Mouse (Mus musculus): Measurements from ENCODE around the gene Rps6ka5. TPM values are rescaled to one million over a fixed set of nuclear protein-coding genes. Genes with fewer than 3 reads are reported as not detected.

The Rps6ka5 gene
- polyA plus RNA-seq, 1 experiment, result 1.9 TPM

- H3K36me3 ChIP-seq (ENCODE audit: control insufficient read depth, insufficient read depth), result no peaks in the 10 kb centered on the region
- TF ChIP-seq MYOD1 (IDR thresholded peaks at IDR 0.05; ENCODE audit: control insufficient read depth in 1 of 3, insufficient read length in 2 of 3, low read depth in 2 of 3), result no peak
- no peak for TF ChIP-seq USF1 (IDR thresholded peaks at IDR 0.05; ENCODE audit: low read depth)
- no peak for TF ChIP-seq MAX (IDR thresholded peaks at IDR 0.05; ENCODE audit: low read depth)
- TF ChIP-seq REST (IDR thresholded peaks at IDR 0.05; ENCODE audit: insufficient read depth, insufficient read length), result no peak
- TF ChIP-seq MYOG (IDR thresholded peaks at IDR 0.05; ENCODE audit: control insufficient read depth in 1 of 3, insufficient read depth in 1 of 3, insufficient read length in 2 of 3, low read depth in 2 of 3), result no peak
- no peak for TF ChIP-seq E2F4 (IDR thresholded peaks at IDR 0.05; ENCODE audit: insufficient read depth)
- TF ChIP-seq TCF12 (IDR thresholded peaks at IDR 0.05; ENCODE audit: insufficient read depth, poor library complexity, severe bottlenecking), result no peak
- no peak for TF ChIP-seq SRF (IDR thresholded peaks at IDR 0.05; ENCODE audit: control insufficient read depth, insufficient read length, low read depth)
- no peak for TF ChIP-seq POLR2A (IDR thresholded peaks at IDR 0.05; ENCODE audit: insufficient read length, low read depth)
- no peak for TF ChIP-seq TCF3 (IDR thresholded peaks at IDR 0.05; ENCODE audit: insufficient read length, low read depth)
- TF ChIP-seq POLR2AphosphoS2 (IDR thresholded peaks at IDR 0.05; ENCODE audit: insufficient read length, low read depth), result no peak
- no peak for TF ChIP-seq CEBPB (IDR thresholded peaks at IDR 0.05; ENCODE audit: insufficient read depth, poor library complexity, severe bottlenecking)
Measured at GRCm38 (mm10) chr12:100696621-100697020, 30.2 kb downstream of the Rps6ka5 start.

GRCm38 (mm10) chr12:100695252-100695651 is 31.5 kb downstream of the Rps6ka5 start:
- H3K36me3 ChIP-seq (ENCODE audit: control insufficient read depth, insufficient read depth), result no peaks in the 10 kb centered on the region
- TF ChIP-seq E2F4 (IDR thresholded peaks at IDR 0.05; ENCODE audit: insufficient read depth), result no peak
- no peaks in the 10 kb centered on the region for H3K27me3 ChIP-seq (ENCODE audit: control insufficient read depth, insufficient read depth, insufficient read length)
- H3K4me3 ChIP-seq, result no peak overlapping the region
- H3K4me2 ChIP-seq (ENCODE audit: low read depth), result no peak overlapping the region
- no peak overlapping the region for H3ac ChIP-seq (ENCODE audit: control insufficient read depth, insufficient read length)
- no peaks in the 10 kb centered on the region for H3K79me2 ChIP-seq (ENCODE audit: control insufficient read depth, insufficient read depth)

More at GRCm38 (mm10) chr12:100696621-100697020, 30.2 kb downstream of the Rps6ka5 start:
- Histone ChIP-seq H3K4me2 (ENCODE audit: low read depth) (no peak overlapping the region), H3K79me2 (ENCODE audit: control insufficient read depth, insufficient read depth) (no peaks in the 10 kb centered on the region), H3K27me3 (ENCODE audit: control insufficient read depth, insufficient read depth, insufficient read length) (no peaks in the 10 kb centered on the region), H3ac (ENCODE audit: control insufficient read depth, insufficient read length) (no peak overlapping the region), H3K4me3 (no peak overlapping the region)

- Histone ChIP-seq H3K36me3 (ENCODE audit: control insufficient read depth, insufficient read depth) (no peaks in the 10 kb centered on the region), H3K4me3 (no peak overlapping the region), H3K4me2 (ENCODE audit: low read depth) (no peak overlapping the region), H3K27me3 (ENCODE audit: control insufficient read depth, insufficient read depth, insufficient read length) (no peaks in the 10 kb centered on the region), H3ac (ENCODE audit: control insufficient read depth, insufficient read length) (no peak overlapping the region), H3K79me2 (ENCODE audit: control insufficient read depth, insufficient read depth) (no peaks in the 10 kb centered on the region)
- TF ChIP-seq POLR2AphosphoS2 (IDR thresholded peaks at IDR 0.05; ENCODE audit: insufficient read length, low read depth) (no peak), MAX (IDR thresholded peaks at IDR 0.05; ENCODE audit: low read depth) (no peak)
Measured at GRCm38 (mm10) chr12:100692208-100692607, 34.6 kb downstream of the Rps6ka5 start.

GRCm38 (mm10) chr12:100690444-100690843 is 36.3 kb downstream of the Rps6ka5 start:
- H3ac ChIP-seq (ENCODE audit: control insufficient read depth, insufficient read length), result no peak overlapping the region
- TF ChIP-seq USF1 (IDR thresholded peaks at IDR 0.05; ENCODE audit: low read depth) (no peak), E2F4 (IDR thresholded peaks at IDR 0.05; ENCODE audit: insufficient read depth) (no peak), SRF (IDR thresholded peaks at IDR 0.05; ENCODE audit: control insufficient read depth, insufficient read length, low read depth) (no peak), POLR2A (IDR thresholded peaks at IDR 0.05; ENCODE audit: insufficient read length, low read depth) (no peak), MAX (IDR thresholded peaks at IDR 0.05; ENCODE audit: low read depth) (no peak), TCF3 (IDR thresholded peaks at IDR 0.05; ENCODE audit: insufficient read length, low read depth) (no peak), TCF12 (IDR thresholded peaks at IDR 0.05; ENCODE audit: insufficient read depth, poor library complexity, severe bottlenecking) (no peak), CEBPB (IDR thresholded peaks at IDR 0.05; ENCODE audit: insufficient read depth, poor library complexity, severe bottlenecking) (no peak), MYOG (IDR thresholded peaks at IDR 0.05; ENCODE audit: control insufficient read depth in 1 of 3, insufficient read depth in 1 of 3, insufficient read length in 2 of 3, low read depth in 2 of 3) (no peak), REST (IDR thresholded peaks at IDR 0.05; ENCODE audit: insufficient read depth, insufficient read length) (no peak), MYOD1 (IDR thresholded peaks at IDR 0.05; ENCODE audit: control insufficient read depth in 1 of 3, insufficient read length in 2 of 3, low read depth in 2 of 3) (no peak), POLR2AphosphoS2 (IDR thresholded peaks at IDR 0.05; ENCODE audit: insufficient read length, low read depth) (no peak)
- H3K4me3 ChIP-seq, result no peak overlapping the region
- no peaks in the 10 kb centered on the region for H3K36me3 ChIP-seq (ENCODE audit: control insufficient read depth, insufficient read depth)
- H3K4me2 ChIP-seq (ENCODE audit: low read depth), result no peak overlapping the region
- H3K27me3 ChIP-seq (ENCODE audit: control insufficient read depth, insufficient read depth, insufficient read length), result no peaks in the 10 kb centered on the region
- no peaks in the 10 kb centered on the region for H3K79me2 ChIP-seq (ENCODE audit: control insufficient read depth, insufficient read depth)

- TF ChIP-seq USF1 (IDR thresholded peaks at IDR 0.05; ENCODE audit: low read depth) (no peak), MYOD1 (IDR thresholded peaks at IDR 0.05; ENCODE audit: control insufficient read depth in 1 of 3, insufficient read length in 2 of 3, low read depth in 2 of 3) (no peak), CEBPB (IDR thresholded peaks at IDR 0.05; ENCODE audit: insufficient read depth, poor library complexity, severe bottlenecking) (no peak), MAX (IDR thresholded peaks at IDR 0.05; ENCODE audit: low read depth) (no peak), SRF (IDR thresholded peaks at IDR 0.05; ENCODE audit: control insufficient read depth, insufficient read length, low read depth) (no peak), E2F4 (IDR thresholded peaks at IDR 0.05; ENCODE audit: insufficient read depth) (no peak), MYOG (IDR thresholded peaks at IDR 0.05; ENCODE audit: control insufficient read depth in 1 of 3, insufficient read depth in 1 of 3, insufficient read length in 2 of 3, low read depth in 2 of 3) (no peak), POLR2AphosphoS2 (IDR thresholded peaks at IDR 0.05; ENCODE audit: insufficient read length, low read depth) (no peak), TCF3 (IDR thresholded peaks at IDR 0.05; ENCODE audit: insufficient read length, low read depth) (no peak), TCF12 (IDR thresholded peaks at IDR 0.05; ENCODE audit: insufficient read depth, poor library complexity, severe bottlenecking) (no peak), POLR2A (IDR thresholded peaks at IDR 0.05; ENCODE audit: insufficient read length, low read depth) (no peak), REST (IDR thresholded peaks at IDR 0.05; ENCODE audit: insufficient read depth, insufficient read length) (no peak)
- Histone ChIP-seq H3K4me3 (no peak overlapping the region), H3K27me3 (ENCODE audit: control insufficient read depth, insufficient read depth, insufficient read length) (no peaks in the 10 kb centered on the region), H3K79me2 (ENCODE audit: control insufficient read depth, insufficient read depth) (no peaks in the 10 kb centered on the region), H3ac (ENCODE audit: control insufficient read depth, insufficient read length) (no peak overlapping the region), H3K4me2 (ENCODE audit: low read depth) (no peak overlapping the region), H3K36me3 (ENCODE audit: control insufficient read depth, insufficient read depth) (no peaks in the 10 kb centered on the region)
Measured at GRCm38 (mm10) chr12:100688177-100688576, 38.6 kb downstream of the Rps6ka5 start.
